Mouse (Mus musculus) kidney, adult 18-20 months (tissue): ENCODE data around the gene Mettl27.

Experiments used
- DNase-seq: peaks from one replicate; pipeline ENCODE4 v3.0.0; 2021

Gene Mettl27

GRCm38 (mm10) chr5:134989166-134989565 lies 57.0 kb downstream of the Mettl27 start:
- DNase-seq, result no peak

DNA sequence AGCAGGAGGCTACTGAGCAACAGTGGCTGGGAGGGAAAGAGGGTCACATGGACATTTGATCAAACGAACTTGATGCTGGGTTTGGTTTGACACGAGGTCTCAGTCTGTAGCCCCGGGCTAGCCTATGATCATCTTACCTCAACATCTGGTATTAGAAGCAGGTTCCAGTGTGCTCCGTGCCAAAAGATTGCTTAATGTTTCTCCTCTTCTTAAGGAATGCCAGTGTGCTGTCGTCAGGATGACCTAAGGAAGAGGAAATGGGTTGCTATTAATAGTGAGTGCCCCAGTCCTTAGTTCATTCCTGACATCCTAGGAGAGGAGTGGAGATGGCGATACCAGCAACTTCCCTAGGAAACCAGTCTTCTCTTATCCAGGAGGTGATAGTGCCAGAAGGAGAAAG lies 57.6 kb downstream of the Mettl27 start:
- DNase-seq, result no peak
